Mouse (Mus musculus): Measurements from ENCODE around the gene Tmem181a. TPM values are rescaled to one million over a fixed set of nuclear protein-coding genes. Genes with fewer than 3 reads are reported as not detected.
"Not testable (repeated sequence)": the region's sequence is repeated elsewhere in the genome, so short reads cannot be mapped to it uniquely, and the experiment has no call there.

The Tmem181a gene
- 10 to 100 TPM; 12.2 to 51.4 (median 29.8) TPM for total RNA-seq (2018; cell fraction: chromatin; rRNA removed)
- total RNA-seq (2018; cell fraction: cytosol; rRNA removed) = 10 to 100 TPM in 25 of 26 experiments, 1 to 10 TPM in 1; 9.9 to 25.5 (median 15.9) TPM
- total RNA-seq (2018; cell fraction: nucleus; rRNA removed) = 10 to 100 TPM; 16.5 to 56.4 (median 31.3) TPM
- 12.7 to 21.3 TPM (median 19.3 TPM) in 3 replicates for polyA plus RNA-seq (2018)

DNA sequence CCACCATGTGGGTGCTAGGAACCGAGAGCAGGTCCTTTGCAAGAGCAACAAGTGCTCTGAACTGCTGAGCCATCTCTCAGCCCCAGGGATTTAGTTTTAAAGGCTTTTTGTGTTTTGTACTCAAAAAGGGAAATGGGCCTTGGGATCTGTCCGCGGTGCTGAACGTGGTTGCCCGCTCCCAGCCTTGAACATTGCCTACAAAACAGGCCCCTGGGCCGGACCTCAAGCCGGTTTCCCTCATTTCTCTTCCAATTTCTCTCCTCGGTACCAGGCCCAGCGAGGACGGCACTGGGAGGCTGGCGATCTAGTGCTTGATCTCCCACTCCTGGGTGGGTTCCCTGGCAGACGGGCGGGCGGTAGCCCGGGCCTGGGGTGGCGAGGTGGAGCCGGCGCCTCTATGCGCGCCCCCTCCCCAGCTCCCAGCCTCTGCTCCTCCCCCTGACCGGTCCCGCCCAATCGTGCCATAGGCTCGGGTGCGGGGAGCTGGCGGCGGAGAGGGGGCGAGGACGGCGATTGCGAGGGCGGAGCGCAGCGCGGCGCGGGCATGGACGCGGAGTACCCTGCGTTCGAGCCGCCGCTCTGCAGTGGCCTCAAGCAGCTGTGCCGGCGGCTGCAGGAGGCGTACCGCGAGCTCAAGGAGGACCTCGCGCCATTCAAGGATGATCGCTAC, at the start of gene Tmem181a:
Gene Tmem181a (plus strand): TSS at position 461 of the 670 bp plus-strand sequence.
- no CpG with 5 or more reads among the region's 51 CpGs for WGBS (ENCODE audit: missing documents)
- not testable (repeated sequence) for H3K27ac ChIP-seq; H3K79me2 ChIP-seq (ENCODE audit: inconsistent target); H3K4me3 ChIP-seq (ENCODE audit: inconsistent target); H3K36me3 ChIP-seq (ENCODE audit: inconsistent target)

DNA sequence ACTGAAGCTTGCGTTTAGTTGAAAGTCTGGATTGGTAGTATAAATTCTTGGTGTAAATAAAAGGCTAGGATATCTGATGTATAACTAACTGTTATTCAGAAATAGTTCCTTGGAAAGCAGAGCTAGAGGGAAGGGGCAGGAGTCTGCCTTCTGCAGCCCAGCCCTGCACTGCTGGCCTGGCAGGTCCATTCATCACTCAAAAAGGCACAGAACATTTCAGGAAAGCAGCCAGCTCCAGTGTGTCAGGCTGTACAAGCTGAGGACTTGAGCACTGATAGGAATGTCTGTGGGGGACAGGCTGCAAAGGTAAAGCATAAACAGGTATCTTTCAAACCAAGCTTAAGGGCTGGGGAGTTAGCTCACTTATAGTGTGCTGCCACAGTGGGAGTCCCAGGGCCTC, 44.9 kb upstream of the Tmem181a start:
- Histone ChIP-seq H3K79me2 (ENCODE audit: inconsistent target) (no peaks in the 10 kb centered on the region), H3K27ac (no peak overlapping the region), H3K4me3 (ENCODE audit: inconsistent target) (no peak overlapping the region), H3K36me3 (ENCODE audit: inconsistent target) (peaks cover 25% of the 10 kb centered on the region)
- 100% methylated on average over 1 of the region's 1 CpGs for WGBS (ENCODE audit: missing documents)

DNA sequence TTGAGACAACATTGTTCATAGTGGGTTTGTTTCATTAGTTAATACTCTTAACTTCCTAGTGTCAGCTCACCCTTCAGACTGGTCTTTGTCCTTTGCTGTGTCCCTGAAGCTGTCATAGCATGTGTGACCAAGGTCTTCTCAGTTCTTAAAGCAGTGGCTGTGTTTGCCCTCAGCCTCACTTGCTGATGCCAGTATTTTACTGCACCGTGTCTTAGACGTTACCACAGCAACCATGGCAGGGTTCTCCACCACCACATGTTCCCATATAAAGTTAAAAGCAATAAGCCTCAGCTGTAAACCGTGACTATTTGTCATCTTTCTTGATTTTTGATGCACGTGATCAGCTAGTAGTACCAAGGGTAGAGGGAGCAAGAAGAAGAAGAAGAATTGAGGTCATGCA, 41.0 kb upstream of the Tmem181a start:
- Histone ChIP-seq H3K27ac (peak overlapping the region; percentile 48), H3K79me2 (ENCODE audit: inconsistent target) (no peaks in the 10 kb centered on the region), H3K36me3 (ENCODE audit: inconsistent target) (peaks cover 14% of the 10 kb centered on the region), H3K4me3 (ENCODE audit: inconsistent target) (no peak overlapping the region)
- 59% methylated on average over 4 of the region's 4 CpGs for WGBS (ENCODE audit: missing documents)

GRCm38 (mm10) chr17:6216514-6216913, 40.1 kb upstream of the Tmem181a start:
- 94% methylated on average over 10 of the region's 10 CpGs for WGBS (ENCODE audit: missing documents)
- Histone ChIP-seq H3K27ac (peak overlapping the region; percentile 48), H3K36me3 (ENCODE audit: inconsistent target) (peaks cover 14% of the 10 kb centered on the region), H3K4me3 (ENCODE audit: inconsistent target) (no peak overlapping the region), H3K79me2 (ENCODE audit: inconsistent target) (no peaks in the 10 kb centered on the region)

DNA sequence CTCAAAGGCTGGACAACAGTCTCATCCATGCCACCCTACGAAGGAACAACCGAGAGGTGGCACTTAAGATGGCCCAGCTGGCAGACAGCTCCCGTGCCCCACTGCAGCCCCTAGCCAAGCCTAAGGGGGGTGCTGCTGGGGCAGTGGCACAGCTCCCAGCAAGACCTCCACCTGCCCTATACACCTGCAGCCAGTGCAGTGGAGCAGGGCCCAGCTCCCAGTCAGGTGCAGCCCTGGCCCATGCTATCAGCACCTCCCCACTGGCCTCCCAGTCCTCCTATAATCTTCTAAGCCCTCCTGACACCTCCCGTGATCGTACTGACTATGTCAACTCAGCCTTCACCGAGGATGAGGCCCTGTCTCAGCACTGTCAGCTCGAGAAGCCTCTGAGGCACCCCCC, 24.0 kb upstream of the Tmem181a start:
- not testable (repeated sequence) for H3K36me3 ChIP-seq (ENCODE audit: inconsistent target); H3K79me2 ChIP-seq (ENCODE audit: inconsistent target); H3K4me3 ChIP-seq (ENCODE audit: inconsistent target); H3K27ac ChIP-seq
- WGBS (ENCODE audit: missing documents) = no CpG with 5 or more reads among the region's 7 CpGs

DNA sequence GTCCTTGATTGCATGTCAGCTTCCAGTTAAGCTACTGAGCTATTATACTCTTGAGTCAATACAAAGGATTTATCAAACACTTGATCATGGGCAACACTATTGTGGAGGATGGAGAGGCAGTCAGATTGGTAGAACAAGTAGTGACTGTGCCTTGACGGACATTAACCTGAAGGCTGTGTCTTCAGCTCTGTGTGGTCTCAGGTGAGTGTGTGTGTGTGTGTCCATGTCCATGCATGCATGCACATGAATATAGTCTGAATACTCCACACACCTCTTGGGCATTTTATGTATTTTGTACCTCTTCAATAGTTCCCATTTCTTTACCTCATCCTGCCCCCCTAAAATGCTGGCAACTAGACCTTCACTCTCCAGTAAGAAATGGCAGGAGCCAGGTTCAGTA, 5.4 kb upstream of the Tmem181a start:
- not testable (repeated sequence) for H3K4me3 ChIP-seq (ENCODE audit: inconsistent target); H3K36me3 ChIP-seq (ENCODE audit: inconsistent target); H3K79me2 ChIP-seq (ENCODE audit: inconsistent target); H3K27ac ChIP-seq
- WGBS (ENCODE audit: missing documents) = no CpG with 5 or more reads among the region's 1 CpGs

- not testable (repeated sequence) for H3K79me2 ChIP-seq (ENCODE audit: inconsistent target); H3K4me3 ChIP-seq (ENCODE audit: inconsistent target); H3K27ac ChIP-seq; H3K36me3 ChIP-seq (ENCODE audit: inconsistent target)
- WGBS (ENCODE audit: missing documents) = 8% methylated on average over 2 of the region's 20 CpGs
Observed at GRCm38 (mm10) chr17:6257070-6257456, 403 bp downstream of the Tmem181a start.

DNA sequence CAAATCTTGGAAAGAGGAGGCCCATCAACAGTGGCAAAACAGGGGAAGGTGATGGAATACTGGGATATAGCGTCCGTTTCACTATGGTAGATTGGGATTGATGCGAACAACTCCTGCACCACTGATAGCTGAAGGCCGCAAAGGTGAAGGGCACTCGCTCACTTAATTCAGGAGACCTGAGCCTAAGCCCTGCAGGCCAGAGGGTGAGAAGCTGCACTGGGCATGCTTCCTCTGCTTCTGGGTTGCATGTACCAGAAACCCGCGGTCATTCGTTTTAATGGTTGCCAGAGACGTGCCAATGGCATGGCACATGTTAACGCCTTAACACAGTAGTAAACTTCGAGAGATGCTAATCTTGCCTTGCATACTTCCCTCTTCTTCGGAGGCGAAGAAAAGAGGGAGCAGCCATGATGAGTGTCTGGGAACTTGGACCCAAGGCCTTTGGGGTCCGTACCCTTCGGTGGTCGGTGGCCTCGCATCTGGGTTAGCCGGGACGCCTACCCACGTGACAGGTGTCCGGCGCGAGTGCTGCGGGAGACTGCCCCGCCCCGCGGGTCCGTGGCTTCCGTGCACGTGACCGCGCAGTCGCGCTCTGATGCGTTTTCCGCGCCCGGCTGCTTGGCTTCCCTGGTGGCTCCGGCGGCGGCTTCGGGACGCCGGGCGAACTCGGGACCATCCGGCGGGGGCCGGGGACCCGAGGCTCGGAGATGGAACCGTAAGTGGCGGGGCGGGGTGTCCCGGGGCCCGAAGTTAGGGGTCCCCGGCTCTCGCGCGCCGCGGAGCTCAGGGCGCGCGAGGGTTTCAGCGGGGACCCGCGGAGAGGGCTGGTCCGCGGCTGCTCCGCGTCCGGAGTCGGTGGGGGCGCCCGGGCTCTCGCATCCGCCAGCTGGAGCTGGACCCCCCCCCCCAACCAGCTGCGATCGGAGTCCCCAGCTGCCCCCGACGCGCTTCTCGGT, 13.5 kb downstream of the Tmem181a start:
- peak overlapping the region; percentile 45 for H3K4me3 ChIP-seq (ENCODE audit: inconsistent target)
- H3K79me2 ChIP-seq (ENCODE audit: inconsistent target) = peaks cover 35% of the 10 kb centered on the region
- H3K36me3 ChIP-seq (ENCODE audit: inconsistent target); H3K27ac ChIP-seq: not testable (repeated sequence)
- WGBS (ENCODE audit: missing documents) = 11% methylated on average over 3 of the region's 84 CpGs

- not testable (repeated sequence) for H3K36me3 ChIP-seq (ENCODE audit: inconsistent target); H3K27ac ChIP-seq
- peak overlapping the region; percentile 45 for H3K4me3 ChIP-seq (ENCODE audit: inconsistent target)
- WGBS (ENCODE audit: missing documents) = 2% methylated on average over 20 of the region's 25 CpGs
- H3K79me2 ChIP-seq (ENCODE audit: inconsistent target) = peaks cover 39% of the 10 kb centered on the region
Observed at GRCm38 (mm10) chr17:6270840-6271239, 14.2 kb downstream of the Tmem181a start.

GRCm38 (mm10) chr17:6271970-6272369, 15.3 kb downstream of the Tmem181a start:
- H3K4me3 ChIP-seq (ENCODE audit: inconsistent target); H3K27ac ChIP-seq; H3K36me3 ChIP-seq (ENCODE audit: inconsistent target): not testable (repeated sequence)
- WGBS (ENCODE audit: missing documents) = 11% methylated on average over 5 of the region's 6 CpGs
- peaks cover 48% of the 10 kb centered on the region for H3K79me2 ChIP-seq (ENCODE audit: inconsistent target)

DNA sequence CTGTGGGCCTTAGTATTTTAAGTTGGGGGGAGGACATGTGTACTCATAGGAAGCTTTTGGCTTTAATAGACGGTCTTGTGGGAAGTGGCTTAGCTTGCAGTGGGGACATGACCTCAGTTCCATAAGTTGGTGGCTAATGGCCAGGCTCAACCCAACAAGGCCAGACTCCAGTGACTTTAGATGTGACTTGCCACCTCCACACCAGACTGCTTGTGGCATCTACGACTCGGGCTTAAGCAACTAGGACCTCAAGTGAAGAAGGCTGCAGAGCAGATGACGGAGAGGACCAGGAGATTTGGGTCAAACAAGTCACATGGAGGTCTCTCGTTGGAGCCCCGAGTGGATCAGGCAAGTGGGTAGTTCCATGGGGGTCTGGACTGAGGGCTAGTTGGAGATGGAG, 18.0 kb downstream of the Tmem181a start:
- not testable (repeated sequence) for H3K4me3 ChIP-seq (ENCODE audit: inconsistent target); H3K36me3 ChIP-seq (ENCODE audit: inconsistent target); H3K27ac ChIP-seq
- peaks cover 53% of the 10 kb centered on the region for H3K79me2 ChIP-seq (ENCODE audit: inconsistent target)
- WGBS (ENCODE audit: missing documents) = 91% methylated on average over 1 of the region's 6 CpGs

GRCm38 (mm10) chr17:6279205-6279604, 22.5 kb downstream of the Tmem181a start:
- H3K36me3 ChIP-seq (ENCODE audit: inconsistent target); H3K4me3 ChIP-seq (ENCODE audit: inconsistent target); H3K27ac ChIP-seq: not testable (repeated sequence)
- WGBS (ENCODE audit: missing documents) = 61% methylated on average over 8 of the region's 8 CpGs
- peaks cover 24% of the 10 kb centered on the region; the same call in 1 of the 2 replicates for H3K79me2 ChIP-seq (ENCODE audit: inconsistent target)

DNA sequence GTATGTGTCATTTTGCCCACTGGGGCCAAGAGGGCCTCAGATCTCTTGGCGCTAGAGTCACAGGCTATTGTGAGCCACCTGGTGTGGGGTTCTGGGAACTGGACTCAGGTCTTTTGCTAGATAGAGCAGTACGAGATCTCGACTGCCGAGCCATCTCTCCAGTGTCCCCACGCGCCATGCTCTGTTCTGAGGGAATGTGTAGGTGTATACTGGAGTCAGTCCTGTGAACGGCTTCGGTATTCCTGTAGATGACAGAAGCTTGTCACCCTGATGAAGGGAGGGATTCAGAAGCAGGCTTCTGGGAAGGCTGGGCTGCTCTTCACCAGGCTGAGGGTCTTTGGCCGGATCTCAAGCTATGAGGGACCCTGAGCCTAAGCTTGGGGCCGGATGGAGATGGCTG, 23.1 kb downstream of the Tmem181a start:
- not testable (repeated sequence) for H3K27ac ChIP-seq; H3K36me3 ChIP-seq (ENCODE audit: inconsistent target); H3K4me3 ChIP-seq (ENCODE audit: inconsistent target)
- peaks cover 18% of the 10 kb centered on the region; the same call in 1 of the 2 replicates for H3K79me2 ChIP-seq (ENCODE audit: inconsistent target)
- no CpG with 5 or more reads among the region's 10 CpGs for WGBS (ENCODE audit: missing documents)

DNA sequence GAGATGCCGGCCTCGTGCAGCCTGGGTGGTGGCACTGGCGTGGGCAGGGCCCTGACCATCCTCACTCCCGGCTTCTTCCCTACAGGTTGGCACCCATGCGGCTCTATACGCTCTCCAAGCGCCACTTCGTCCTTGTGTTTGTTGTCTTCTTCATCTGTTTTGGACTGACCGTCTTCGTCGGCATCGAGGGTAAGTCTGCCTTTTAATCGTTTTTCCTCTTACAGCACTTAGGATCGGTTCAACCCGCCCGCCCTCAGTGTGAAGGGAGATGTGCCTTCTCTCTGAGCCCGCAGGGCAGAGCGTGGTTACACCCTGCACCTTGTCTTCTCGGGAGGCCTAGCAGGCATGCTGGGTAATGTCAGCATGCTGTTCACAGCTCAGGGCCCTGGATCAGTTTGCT, 23.9 kb downstream of the Tmem181a start:
- H3K4me3 ChIP-seq (ENCODE audit: inconsistent target) = not testable (repeated sequence)
- peaks cover 17% of the 10 kb centered on the region; the same call in 1 of the 2 replicates for H3K79me2 ChIP-seq (ENCODE audit: inconsistent target)
- WGBS (ENCODE audit: missing documents) = 92% methylated on average over 10 of the region's 19 CpGs

GRCm38 (mm10) chr17:6283137-6283536, 26.5 kb downstream of the Tmem181a start:
- not testable (repeated sequence) for H3K4me3 ChIP-seq (ENCODE audit: inconsistent target)
- 96% methylated on average over 4 of the region's 10 CpGs for WGBS (ENCODE audit: missing documents)

More for the DNA sequence above, 23.9 kb downstream of the Tmem181a start:
- not testable (repeated sequence) for H3K36me3 ChIP-seq (ENCODE audit: inconsistent target); H3K27ac ChIP-seq

More at GRCm38 (mm10) chr17:6283137-6283536, 26.5 kb downstream of the Tmem181a start:
- not testable (repeated sequence) for H3K79me2 ChIP-seq (ENCODE audit: inconsistent target); H3K27ac ChIP-seq; H3K36me3 ChIP-seq (ENCODE audit: inconsistent target)

Measured in macrophage (primary cell).